Comparison of ENCODE assay signal across 8 mouse cellular contexts in the genomic region with DNA sequence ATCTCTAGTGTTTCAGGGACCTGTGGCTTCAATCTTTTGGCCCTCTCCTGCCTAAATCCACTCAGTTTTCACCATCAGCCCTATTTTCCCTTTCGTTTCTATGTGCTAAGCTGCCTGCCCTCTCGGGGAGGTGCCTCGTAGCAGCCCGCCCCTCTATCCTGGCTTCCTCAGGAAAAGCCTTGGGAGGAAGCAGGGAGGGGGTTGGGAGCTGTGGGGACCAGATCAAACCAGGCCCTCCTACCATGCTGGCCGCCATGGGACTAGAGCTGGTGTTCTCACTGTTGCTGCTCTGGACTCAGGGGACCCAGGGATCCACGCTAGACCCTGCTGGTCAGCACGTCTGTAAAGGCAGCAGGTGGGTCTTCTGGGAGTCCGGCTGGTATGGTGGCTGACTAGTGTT. TPM values are rescaled to one million over a fixed set of nuclear protein-coding genes. Genes with fewer than 3 reads are reported as not detected.
DNase-seq lines count a peak whose midpoint lies in the region; ATAC-seq and TF ChIP-seq lines count a peak whose summit lies in the region.

TSS of gene Scarf1 (plus strand) at position 205 of the 400 bp plus-strand sequence.

- peak within 1 kb of the TSS; percentile 66 for H3K9ac ChIP-seq in heart, embryonic 14.5 days (ENCODE audit: low read length)
- peak within 1 kb of the TSS; percentile 28; the same call in 1 of the 2 replicates for H3K9ac ChIP-seq in kidney, postnatal 0 days (ENCODE audit: low read depth, low read length)

- peak within 1 kb of the TSS; percentile 17; the same call in 1 of the 2 replicates for H3K4me3 ChIP-seq in left cerebral cortex, adult 2 months
- H3K4me3 ChIP-seq in heart, embryonic 14.5 days (ENCODE audit: control insufficient read depth in 1 of 2, insufficient read depth in 1 of 2, low read depth in 1 of 2, low read length in 2 of 2): peak within 1 kb of the TSS; percentile 35 to 47
- H3K4me3 ChIP-seq in kidney, postnatal 0 days (replicated peaks; ENCODE audit: low read depth, low read length): peak within 1 kb of the TSS; percentile 24
- no peak within 1 kb of the TSS for H3K4me3 ChIP-seq in cerebellum, adult 2 months (replicated peaks; ENCODE audit: insufficient read depth, low read depth, low read length)

- ATAC-seq in heart, embryonic 14.5 days (ENCODE audit: insufficient number of reproducible peaks, insufficient read depth, low FRiP score, low read depth): 0 out of 2 replicates have a peak, but pooled peaks have one; percentile 44
- no peak for ATAC-seq in kidney, postnatal 0 days (replicated peaks; ENCODE audit: low FRiP score, low read depth)

- no peaks in the 10 kb centered on the region for H3K9me3 ChIP-seq in heart, embryonic 14.5 days (ENCODE audit: control insufficient read depth, low read length)
- no peaks in the 10 kb centered on the region for H3K9me3 ChIP-seq in kidney, postnatal 0 days (replicated peaks; ENCODE audit: low read length)

- peaks cover 13 to 14% of the 10 kb centered on the region in 2 experiments for H3K4me1 ChIP-seq in heart, embryonic 14.5 days (ENCODE audit: control insufficient read depth in 2 of 2, insufficient read depth in 2 of 2, low read length in 2 of 2)
- peaks cover 11% of the 10 kb centered on the region for H3K4me1 ChIP-seq in kidney, postnatal 0 days (replicated peaks; ENCODE audit: insufficient read depth, low read length)
- peaks cover 4% of the 10 kb centered on the region; the same call in 1 of the 2 replicates for H3K4me1 ChIP-seq in cerebellum, adult 2 months (ENCODE audit: control insufficient read depth, insufficient read depth, low read length)

- peaks cover 16% of the 10 kb centered on the region for H3K36me3 ChIP-seq in heart, embryonic 14.5 days (ENCODE audit: control insufficient read depth, insufficient read depth, low read length)
- H3K36me3 ChIP-seq in kidney, postnatal 0 days (ENCODE audit: insufficient read depth, low read length): peaks cover 15% of the 10 kb centered on the region; the same call in 1 of the 2 replicates

- WGBS in heart, embryonic 14.5 days: 58% methylated on average over 8 of the region's 8 CpGs
- WGBS in kidney, postnatal 0 days: 34% methylated on average over 8 of the region's 8 CpGs
- 74% methylated on average over 8 of the region's 8 CpGs for WGBS in cerebellum, adult 2 months

- DNase-seq in left cerebral cortex, adult 2 months (ENCODE audit: extremely low spot score in 1 of 2, low spot score in 2 of 2): no peak
- DNase-seq in left cerebral cortex, postnatal 4 days: no peak
- DNase-seq in kidney, postnatal 0 days (ENCODE audit: low spot score): peak; percentile 75
- DNase-seq in lung, postnatal 36 days: peak; percentile 90
- no peak for DNase-seq in cerebellum, adult 2 months
- no peak for DNase-seq in right cerebral cortex, adult 18-20 months
- DNase-seq in left cerebral cortex, postnatal 25 days (ENCODE audit: low spot score in 2 of 2): no peak

- intact Hi-C loops in left cerebral cortex, adult 2 months (cut with DNase I): loop anchor here (5.0 to 10.0 kb wide), 2 partner anchors 336 to 569 kb away; partner anchors contain the start of gene Ovca2
- intact Hi-C loops in left cerebral cortex, postnatal 4 days (cut with DNase I): no loop called here
- intact Hi-C loops in left cerebral cortex, postnatal 25 days (cut with DNase I): loop anchor here (5.0 to 10.0 kb wide), 2 partner anchors 109 to 336 kb away; partner anchors contain the start of gene Ovca2

- H3K27me3 ChIP-seq in heart, embryonic 14.5 days (ENCODE audit: control insufficient read depth, insufficient read depth, low read length): no peaks in the 10 kb centered on the region
- no peaks in the 10 kb centered on the region for H3K27me3 ChIP-seq in kidney, postnatal 0 days (ENCODE audit: insufficient read depth, low read length)
- H3K27me3 ChIP-seq in cerebellum, adult 2 months (ENCODE audit: control insufficient read depth, insufficient read depth, low read length): no peaks in the 10 kb centered on the region

- peak within 1 kb of the TSS; percentile 51 for H3K4me2 ChIP-seq in heart, embryonic 14.5 days (ENCODE audit: low read length)
- peak within 1 kb of the TSS; percentile 45 for H3K4me2 ChIP-seq in kidney, postnatal 0 days (ENCODE audit: low read length)

- no peak within 1 kb of the TSS; the same call in 1 of the 2 replicates for H3K27ac ChIP-seq in left cerebral cortex, adult 2 months
- peak within 1 kb of the TSS; percentile 20 to 51; a peak in 3 of 4 replicates for H3K27ac ChIP-seq in heart, embryonic 14.5 days (replicated peaks in 1 of 2; ENCODE audit: control insufficient read depth in 1 of 2, insufficient read depth in 1 of 2, low read depth in 2 of 2, low read length in 2 of 2)
- H3K27ac ChIP-seq in kidney, postnatal 0 days: peak within 1 kb of the TSS; percentile 31; the same call in 1 of the 2 replicates
- H3K27ac ChIP-seq in cerebellum, adult 2 months (ENCODE audit: insufficient read depth, low read length): no peak within 1 kb of the TSS

- TF ChIP-seq POLR2A in cerebellum, adult 2 months (IDR thresholded peaks at IDR 0.05; ENCODE audit: borderline replicate concordance, insufficient read depth, low read length): no peak

- TF ChIP-seq CTCF in left cerebral cortex, adult 2 months (IDR thresholded peaks at IDR 0.05): no peak
- TF ChIP-seq CTCF in kidney, postnatal 0 days (IDR thresholded peaks at IDR 0.05; ENCODE audit: low read depth): no peak
- no peak for TF ChIP-seq CTCF in cerebellum, adult 2 months (IDR thresholded peaks at IDR 0.05; ENCODE audit: borderline replicate concordance, insufficient read depth, low read depth, low read length)

RNA-seq across cellular contexts. Expression of gene Scarf1, which starts in this region (rescaled TPM):
- 1 to 10 TPM; 1.3 to 1.6 TPM for total RNA-seq in left cerebral cortex, adult 2 months (2021)
- total RNA-seq in left cerebral cortex, postnatal 4 days (2021): 1 to 10 TPM; 3.0 to 3.5 TPM
- polyA plus RNA-seq in heart, embryonic 14.5 days (2014; fragmentation: Nextera tagmentation; extraction: Ambion mirVana): 9.7 and 11.3 TPM in 2 replicates
- 13.6 and 14.4 TPM in 2 replicates for polyA plus RNA-seq in kidney, postnatal 0 days (2015; fragmentation: Nextera tagmentation; extraction: Ambion mirVana)
- 3.3 and 3.4 TPM in 2 replicates for polyA plus RNA-seq in cerebellum, adult 2 months (2012; rRNA removed)
- 1 to 10 TPM; 1.7 to 2.1 TPM for total RNA-seq in left cerebral cortex, postnatal 25 days (2021)

Comparison
In these comparisons a context has a peak if more than half of its experiments do, and no peak if none do; other contexts are left out.
1. DNase-seq: peak in kidney, postnatal 0 days (single experiment) and lung, postnatal 36 days (single experiment); none in left cerebral cortex, adult 2 months (0 of 2), left cerebral cortex, postnatal 4 days (single experiment), cerebellum, adult 2 months (0 of 2), right cerebral cortex, adult 18-20 months (single experiment) and left cerebral cortex, postnatal 25 days (0 of 2).
2. H3K27ac ChIP-seq: peak in heart, embryonic 14.5 days (2 of 2) and kidney, postnatal 0 days (single experiment); none in left cerebral cortex, adult 2 months (single experiment) and cerebellum, adult 2 months (single experiment).